Mouse (Mus musculus) heart, postnatal 0 days (tissue): ENCODE measurements around the gene Trim13. TPM values are rescaled to one million over a fixed set of nuclear protein-coding genes. Genes with fewer than 3 reads are reported as not detected.

ENCODE experiments used
- ATAC-seq: fragments of 200-750 bp; cut with Nextera tagmentation; 2 replicates; pipeline ENCODE4 v1.8.0; 2017; ENCODE audit warnings: low read depth, moderate number of reproducible peaks, moderate library complexity; ENCODE audit not compliant: insufficient read depth
- DNase-seq: peaks from one replicate; pipeline ENCODE4 v3.0.0-alpha.2; 2016; ENCODE audit warnings: low spot score
- H3K27ac ChIP-seq: fragments of 300-500 bp; sonication (generic); 2 replicates; pipeline ENCODE4 v1.5.1; 2014; ENCODE audit warnings: low read depth, mild to moderate bottlenecking
- H3K27me3 ChIP-seq: fragments of 300-500 bp; sonication (generic); 2 replicates; pipeline ENCODE4 v1.6.1; 2014; ENCODE audit warnings: low read length, mixed read lengths; ENCODE audit not compliant: control insufficient read depth, insufficient read depth
- H3K36me3 ChIP-seq: fragments of 300-500 bp; sonication (generic); replicated peaks from 2 replicates; pipeline ENCODE4 v1.6.1; 2014; ENCODE audit warnings: low read length, mixed read lengths; ENCODE audit not compliant: control insufficient read depth, insufficient read depth
- H3K4me1 ChIP-seq: fragments of 300-500 bp; sonication (generic); 2 replicates; pipeline ENCODE4 v1.6.1; 2014; ENCODE audit warnings: antibody characterized with exemption; ENCODE audit not compliant: control insufficient read depth, insufficient read depth
- H3K4me2 ChIP-seq: fragments of 300-500 bp; sonication (generic); 2 replicates; pipeline ENCODE4 v1.6.1; 2014; ENCODE audit warnings: low read depth, mild to moderate bottlenecking, low read length, moderate library complexity
- H3K4me3 ChIP-seq: fragments of 300-500 bp; sonication (generic); 2 replicates; pipeline ENCODE4 v1.5.1; 2014; ENCODE audit warnings: low read depth, low read length
- H3K9ac ChIP-seq: fragments of 300-500 bp; sonication (generic); replicated peaks from 2 replicates; pipeline ENCODE4 v1.6.1; 2014; ENCODE audit warnings: low read depth, low read length, mixed read lengths
- H3K9me3 ChIP-seq: fragments of 300-500 bp; sonication (generic); replicated peaks from 2 replicates; pipeline ENCODE4 v1.6.1; 2016; ENCODE audit warnings: low read length; ENCODE audit not compliant: control insufficient read depth
- CTCF ChIP-seq: IDR thresholded peaks from 2 replicates; pipeline ENCODE4 v1.5.1; 2016; ENCODE audit warnings: antibody characterized with exemption, control low read depth, low read depth
- EP300 ChIP-seq: IDR thresholded peaks from 2 replicates; pipeline ENCODE4 v1.6.1; 2016; ENCODE audit warnings: antibody characterized with exemption, low read depth
- WGBS: fragments of 180-500 bp; shearing (Covaris S2); extraction: QIAGEN DNeasy Blood & Tissue Kit; methylation state at CpG from one replicate; pipeline ENCODE4 v1.1.7; 2014; 5-methylcytosine and 5-hydroxymethylcytosine counted together
- polyA plus RNA-seq: library from polyadenylated mRNA; unstranded; fragments of >200 nt; fragmentation: Nextera tagmentation; extraction: Ambion mirVana; gene quantifications from 2 replicates; pipeline ENCODE4 v1.2.1, GENCODE M21; 2015
- total RNA-seq: library from RNA; depleted of rRNA; stranded (reverse); fragments of >200 nt; gene quantifications from 2 replicates; pipeline ENCODE4 v1.2.3, GENCODE M21; 2014; ENCODE audit warnings: low replicate concordance

Trim13 gene
- total and polyA plus RNA-seq, 2 experiments from 2014 or later, result 11.2 to 18.7 TPM

DNA sequence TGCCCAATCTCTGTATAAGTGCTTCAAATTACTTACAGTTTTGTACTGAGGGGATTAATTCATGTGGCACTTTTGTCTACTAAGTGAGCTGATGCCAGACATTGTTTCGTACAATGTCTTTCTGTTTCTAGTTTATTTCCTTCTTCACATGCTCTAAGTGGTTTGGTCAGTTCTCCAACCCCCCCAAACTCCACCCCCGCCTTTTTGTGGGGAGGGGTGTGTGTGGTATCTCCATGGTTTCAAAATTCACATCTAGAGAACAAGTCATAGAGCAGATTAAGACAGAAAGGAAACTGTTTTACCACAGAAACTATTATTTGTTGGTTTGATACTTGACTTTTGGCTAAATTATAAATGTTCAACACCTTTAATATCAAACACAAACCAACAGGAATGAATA lies 22.3 kb downstream of the Trim13 start:
- no peak for ATAC-seq
- 89% methylated on average over 2 of the region's 2 CpGs for WGBS
- no peaks in the 10 kb centered on the region for H3K4me1 ChIP-seq

GRCm38 (mm10) chr14:61635969-61636368 lies 37.9 kb downstream of the Trim13 start:
- ATAC-seq, result no peak

More for the DNA sequence above, 22.3 kb downstream of the Trim13 start:
- no peak overlapping the region for H3K4me2 ChIP-seq
- peaks cover 12% of the 10 kb centered on the region; the same call in 1 of the 2 replicates for H3K36me3 ChIP-seq
- DNase-seq, result no peak
- H3K27ac ChIP-seq, result no peak overlapping the region
- no peak overlapping the region for H3K9ac ChIP-seq
- H3K9me3 ChIP-seq, result no peaks in the 10 kb centered on the region
- TF ChIP-seq CTCF (no peak), EP300 (no peak)
- no peak overlapping the region for H3K4me3 ChIP-seq
- H3K27me3 ChIP-seq, result no peaks in the 10 kb centered on the region

DNA sequence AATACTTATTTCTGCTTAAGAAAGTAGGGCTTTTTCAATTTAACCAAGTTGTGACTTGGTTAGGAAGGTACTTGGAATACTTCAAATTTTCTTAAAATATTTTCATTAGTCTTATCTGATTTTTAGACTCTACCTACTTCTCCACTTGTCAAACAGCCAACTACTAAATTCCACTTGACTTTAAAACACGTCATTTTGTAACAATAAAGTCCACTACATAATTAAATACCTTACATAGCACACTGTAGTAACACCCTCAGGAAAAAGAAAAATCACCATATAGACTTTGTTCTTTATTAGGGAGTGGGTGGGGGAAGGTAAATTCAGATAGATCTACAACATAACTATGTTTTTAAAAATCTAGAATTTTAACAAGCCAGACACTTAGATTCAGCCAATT lies 44.6 kb downstream of the Trim13 start:
- Histone ChIP-seq H3K4me3 (no peak overlapping the region), H3K4me2 (no peak overlapping the region), H3K4me1 (no peaks in the 10 kb centered on the region), H3K27me3 (no peaks in the 10 kb centered on the region), H3K9me3 (no peaks in the 10 kb centered on the region), H3K9ac (no peak overlapping the region), H3K36me3 (no peaks in the 10 kb centered on the region), H3K27ac (no peak overlapping the region)
- no peak for ATAC-seq
- WGBS, result 30% methylated on average over 1 of the region's 1 CpGs
- TF ChIP-seq CTCF (no peak), EP300 (no peak)
- no peak for DNase-seq

More at GRCm38 (mm10) chr14:61635969-61636368, 37.9 kb downstream of the Trim13 start:
- Histone ChIP-seq H3K9ac (no peak overlapping the region), H3K9me3 (no peaks in the 10 kb centered on the region), H3K4me1 (no peaks in the 10 kb centered on the region), H3K4me2 (no peak overlapping the region), H3K27me3 (no peaks in the 10 kb centered on the region), H3K4me3 (no peak overlapping the region), H3K27ac (no peak overlapping the region; the same call in 1 of the 2 replicates), H3K36me3 (peaks cover 18% of the 10 kb centered on the region)
- no peak for DNase-seq
- TF ChIP-seq CTCF (no peak), EP300 (no peak)

GRCm38 (mm10) chr14:61645547-61645946 lies 47.5 kb downstream of the Trim13 start:
- no peaks in the 10 kb centered on the region for H3K4me1 ChIP-seq
- no peak for ATAC-seq
- TF ChIP-seq EP300 (no peak), CTCF (no peak)
- H3K36me3 ChIP-seq, result no peaks in the 10 kb centered on the region
- no peak overlapping the region for H3K27ac ChIP-seq
- H3K4me2 ChIP-seq, result peak overlapping the region; percentile 48
- DNase-seq, result no peak
- H3K4me3 ChIP-seq, result peak overlapping the region; percentile 15; the same call in 1 of the 2 replicates
- H3K9ac ChIP-seq, result no peak overlapping the region
- H3K27me3 ChIP-seq, result no peaks in the 10 kb centered on the region
- WGBS, result 19% methylated on average over 1 of the region's 1 CpGs
- H3K9me3 ChIP-seq, result no peaks in the 10 kb centered on the region

DNA sequence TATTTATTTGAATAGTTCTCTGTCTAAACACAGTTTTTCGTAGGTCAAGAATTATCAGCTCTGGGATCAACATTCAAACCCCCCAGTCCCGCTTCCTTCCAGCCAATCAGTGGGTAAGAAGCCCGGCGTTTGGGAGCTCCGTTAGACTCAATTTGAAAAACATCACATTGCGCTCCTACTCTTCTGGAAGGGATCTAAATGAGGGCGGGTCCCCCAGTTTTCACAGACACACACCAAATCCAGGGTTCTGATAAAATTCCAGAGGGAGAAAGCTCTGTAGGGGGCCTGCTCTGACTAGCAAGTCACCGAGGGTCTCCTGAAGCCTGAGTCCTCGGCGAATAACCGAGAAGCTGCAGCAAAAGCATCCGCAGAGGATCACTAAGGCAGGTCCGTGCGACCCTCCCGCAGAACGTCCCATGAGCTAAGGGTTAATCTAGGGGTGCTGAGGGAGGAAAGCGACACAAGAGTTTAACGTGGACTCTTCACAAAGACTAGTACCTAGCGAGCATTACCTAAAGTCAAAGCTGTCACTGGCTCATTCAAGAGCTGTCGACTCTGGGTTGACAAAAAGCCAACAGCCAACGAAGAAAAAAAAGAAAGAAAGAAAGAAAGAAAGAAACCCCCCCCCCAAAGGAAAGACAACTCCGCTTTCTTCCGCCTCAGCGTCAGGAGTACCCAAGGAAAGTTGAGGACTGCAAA lies 49.3 kb downstream of the Trim13 start:
- no peaks in the 10 kb centered on the region for H3K27me3 ChIP-seq
- no peaks in the 10 kb centered on the region for H3K4me1 ChIP-seq
- H3K4me2 ChIP-seq, result peak overlapping the region; percentile 91
- no peak for TF ChIP-seq CTCF
- TF ChIP-seq EP300, result no peak
- ATAC-seq (no peak), DNase-seq (peak; percentile 54)
- H3K27ac ChIP-seq, result peak overlapping the region; percentile 98
- WGBS, result under 1% methylated on average over 24 of the region's 24 CpGs
- peak overlapping the region; percentile 98 for H3K9ac ChIP-seq
- H3K36me3 ChIP-seq, result no peaks in the 10 kb centered on the region
- H3K4me3 ChIP-seq, result peak overlapping the region; percentile 92
- no peaks in the 10 kb centered on the region for H3K9me3 ChIP-seq
